Mouse (Mus musculus): ENCODE results near the gene Gm20517.

GRCm38 (mm10) chr17:47596839-47597164 is 14.6 kb upstream of the Gm20517 start:
- no peak for TF ChIP-seq CTCF (IDR thresholded peaks at IDR 0.05; ENCODE audit: extremely low read depth, insufficient read length, insufficient replicate concordance, low read depth, low read length)
- TF ChIP-seq POLR2A (IDR thresholded peaks at IDR 0.05; ENCODE audit: low read depth, low read length), result no peak
